Mouse (Mus musculus): ENCODE results near the gene Fyb. TPM values are rescaled to one million over a fixed set of nuclear protein-coding genes. Genes with fewer than 3 reads are reported as not detected.

The Fyb gene
- polyA plus RNA-seq, 1 experiment from 2014 or later = 3.2 TPM

DNA sequence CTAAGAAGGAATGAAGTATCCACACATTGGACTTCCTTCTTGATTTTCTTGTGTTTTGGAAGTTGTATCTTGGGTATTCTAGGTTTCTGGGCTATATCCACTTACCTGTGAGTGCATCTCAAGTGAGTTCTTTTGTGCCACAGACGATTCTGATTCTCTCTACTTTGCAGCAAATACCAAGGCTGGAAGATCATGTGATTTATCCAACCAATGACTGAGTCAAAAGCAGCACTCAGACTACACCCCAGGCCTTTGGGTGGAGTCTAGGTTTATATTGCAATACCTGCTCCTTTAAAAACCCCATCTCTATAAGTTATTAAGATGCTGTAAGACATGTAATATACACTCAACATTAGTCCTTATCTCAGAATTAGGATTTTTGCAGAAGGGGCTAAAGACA lies 77.7 kb downstream of the Fyb start:
- Histone ChIP-seq H3K9ac (ENCODE audit: low read depth, low read length) (no peak overlapping the region), H3K36me3 (ENCODE audit: control insufficient read depth, insufficient read depth, low read length) (no peaks in the 10 kb centered on the region), H3K4me2 (replicated peaks; ENCODE audit: low read depth, low read length) (no peak overlapping the region), H3K4me3 (ENCODE audit: low read length) (no peak overlapping the region), H3K9me3 (ENCODE audit: control insufficient read depth, low read length) (no peaks in the 10 kb centered on the region), H3K27ac (ENCODE audit: low read depth, low read length) (no peak overlapping the region), H3K4me1 (ENCODE audit: control insufficient read depth, insufficient read depth, low read length) (no peaks in the 10 kb centered on the region), H3K27me3 (ENCODE audit: control insufficient read depth, insufficient read depth, low read length) (no peaks in the 10 kb centered on the region)
- 71% methylated on average over 1 of the region's 1 CpGs for WGBS
- ATAC-seq (ENCODE audit: low FRiP score, low TSS enrichment) = no peak

DNA sequence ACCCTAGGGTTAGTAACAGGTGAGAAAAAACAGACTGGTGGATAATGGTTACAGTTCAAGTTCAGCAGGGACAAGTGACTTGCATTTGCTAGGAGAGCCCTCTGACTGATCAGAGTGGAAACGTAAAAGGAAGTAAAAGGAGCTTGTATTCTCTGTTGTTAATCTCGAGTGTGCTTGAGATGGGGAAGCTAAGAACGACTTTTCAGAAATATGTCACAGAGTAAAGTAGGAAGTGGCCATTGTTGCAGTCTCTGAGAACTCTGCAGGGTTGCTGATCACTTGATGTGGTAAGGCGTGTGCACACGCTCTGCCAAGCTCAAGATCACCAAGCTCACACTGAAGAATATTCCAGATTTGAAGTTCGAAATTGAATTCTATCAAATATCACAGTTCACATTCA lies 78.7 kb downstream of the Fyb start:
- Histone ChIP-seq H3K9me3 (ENCODE audit: control insufficient read depth, low read length) (no peaks in the 10 kb centered on the region), H3K27me3 (ENCODE audit: control insufficient read depth, insufficient read depth, low read length) (no peaks in the 10 kb centered on the region), H3K4me2 (replicated peaks; ENCODE audit: low read depth, low read length) (no peak overlapping the region), H3K4me1 (ENCODE audit: control insufficient read depth, insufficient read depth, low read length) (no peaks in the 10 kb centered on the region), H3K9ac (ENCODE audit: low read depth, low read length) (no peak overlapping the region), H3K4me3 (ENCODE audit: low read length) (no peak overlapping the region), H3K27ac (ENCODE audit: low read depth, low read length) (no peak overlapping the region), H3K36me3 (ENCODE audit: control insufficient read depth, insufficient read depth, low read length) (no peaks in the 10 kb centered on the region)
- ATAC-seq (ENCODE audit: low FRiP score, low TSS enrichment) = no peak
- 81% methylated on average over 6 of the region's 6 CpGs for WGBS

GRCm38 (mm10) chr15:6602003-6602402 lies 79.3 kb downstream of the Fyb start:
- H3K4me1 ChIP-seq (ENCODE audit: control insufficient read depth, insufficient read depth, low read length) = no peaks in the 10 kb centered on the region
- H3K36me3 ChIP-seq (ENCODE audit: control insufficient read depth, insufficient read depth, low read length) = no peaks in the 10 kb centered on the region
- no peaks in the 10 kb centered on the region for H3K9me3 ChIP-seq (ENCODE audit: control insufficient read depth, low read length)
- no peak overlapping the region for H3K4me3 ChIP-seq (ENCODE audit: low read length)
- H3K4me2 ChIP-seq (replicated peaks; ENCODE audit: low read depth, low read length) = no peak overlapping the region
- H3K27ac ChIP-seq (ENCODE audit: low read depth, low read length) = no peak overlapping the region
- ATAC-seq (ENCODE audit: low FRiP score, low TSS enrichment) = no peak
- H3K9ac ChIP-seq (ENCODE audit: low read depth, low read length) = no peak overlapping the region
- no peaks in the 10 kb centered on the region for H3K27me3 ChIP-seq (ENCODE audit: control insufficient read depth, insufficient read depth, low read length)
- 87% methylated on average over 4 of the region's 4 CpGs for WGBS

DNA sequence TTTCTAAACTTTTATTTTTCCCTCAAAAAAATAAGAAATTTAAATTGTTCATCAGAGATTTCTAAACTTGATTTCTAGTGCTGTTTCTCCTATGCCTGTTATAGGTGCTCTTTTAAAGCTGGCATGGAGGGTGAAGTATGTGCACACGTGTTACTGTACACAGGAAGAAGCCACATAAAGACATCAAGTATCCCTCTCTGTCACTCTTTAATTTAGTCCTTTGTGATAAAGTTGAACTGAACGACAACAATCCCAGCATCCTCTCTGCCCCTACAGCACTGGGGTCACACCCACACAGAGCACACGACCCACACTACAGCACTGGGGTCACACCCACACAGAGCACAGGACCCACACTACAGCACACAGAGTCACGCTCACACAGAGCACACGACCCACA lies 88.0 kb downstream of the Fyb start:
- Histone ChIP-seq H3K4me1 (ENCODE audit: control insufficient read depth, insufficient read depth, low read length) (no peaks in the 10 kb centered on the region), H3K27me3 (ENCODE audit: control insufficient read depth, insufficient read depth, low read length) (no peaks in the 10 kb centered on the region), H3K9ac (ENCODE audit: low read depth, low read length) (no peak overlapping the region), H3K4me3 (ENCODE audit: low read length) (no peak overlapping the region), H3K9me3 (ENCODE audit: control insufficient read depth, low read length) (no peaks in the 10 kb centered on the region), H3K36me3 (ENCODE audit: control insufficient read depth, insufficient read depth, low read length) (no peaks in the 10 kb centered on the region), H3K27ac (ENCODE audit: low read depth, low read length) (no peak overlapping the region), H3K4me2 (replicated peaks; ENCODE audit: low read depth, low read length) (no peak overlapping the region)
- no peak for ATAC-seq (ENCODE audit: low FRiP score, low TSS enrichment)
- WGBS = 62% methylated on average over 5 of the region's 5 CpGs

- Histone ChIP-seq H3K27me3 (ENCODE audit: control insufficient read depth, insufficient read depth, low read length) (no peaks in the 10 kb centered on the region), H3K4me1 (ENCODE audit: control insufficient read depth, insufficient read depth, low read length) (no peaks in the 10 kb centered on the region), H3K4me3 (ENCODE audit: low read length) (no peak overlapping the region), H3K27ac (ENCODE audit: low read depth, low read length) (no peak overlapping the region), H3K9ac (ENCODE audit: low read depth, low read length) (no peak overlapping the region), H3K9me3 (ENCODE audit: control insufficient read depth, low read length) (no peaks in the 10 kb centered on the region), H3K4me2 (replicated peaks; ENCODE audit: low read depth, low read length) (no peak overlapping the region), H3K36me3 (ENCODE audit: control insufficient read depth, insufficient read depth, low read length) (no peaks in the 10 kb centered on the region)
- 81% methylated on average over 3 of the region's 3 CpGs for WGBS
- ATAC-seq (ENCODE audit: low FRiP score, low TSS enrichment) = no peak
Measured at GRCm38 (mm10) chr15:6612835-6613234, 90.2 kb downstream of the Fyb start.

GRCm38 (mm10) chr15:6616382-6617149 lies 93.9 kb downstream of the Fyb start:
- 77% methylated on average over 5 of the region's 5 CpGs for WGBS
- Histone ChIP-seq H3K4me3 (ENCODE audit: low read length) (no peak overlapping the region), H3K27me3 (ENCODE audit: control insufficient read depth, insufficient read depth, low read length) (no peaks in the 10 kb centered on the region), H3K36me3 (ENCODE audit: control insufficient read depth, insufficient read depth, low read length) (no peaks in the 10 kb centered on the region), H3K4me1 (ENCODE audit: control insufficient read depth, insufficient read depth, low read length) (no peaks in the 10 kb centered on the region), H3K4me2 (replicated peaks; ENCODE audit: low read depth, low read length) (no peak overlapping the region), H3K9me3 (ENCODE audit: control insufficient read depth, low read length) (no peaks in the 10 kb centered on the region), H3K9ac (ENCODE audit: low read depth, low read length) (no peak overlapping the region), H3K27ac (ENCODE audit: low read depth, low read length) (no peak overlapping the region)
- ATAC-seq (ENCODE audit: low FRiP score, low TSS enrichment) = no peak

GRCm38 (mm10) chr15:6619558-6620316 lies 97.1 kb downstream of the Fyb start:
- 0 out of 2 replicates have a peak, but pooled peaks cover 3% of the 10 kb centered on the region for H3K4me1 ChIP-seq (ENCODE audit: control insufficient read depth, insufficient read depth, low read length)
- 46% methylated on average over 12 of the region's 12 CpGs for WGBS
- H3K27me3 ChIP-seq (ENCODE audit: control insufficient read depth, insufficient read depth, low read length) = no peaks in the 10 kb centered on the region
- no peak overlapping the region for H3K4me2 ChIP-seq (replicated peaks; ENCODE audit: low read depth, low read length)
- H3K27ac ChIP-seq (ENCODE audit: low read depth, low read length) = peak overlapping the region; percentile 7; the same call in 1 of the 2 replicates
- H3K9me3 ChIP-seq (ENCODE audit: control insufficient read depth, low read length) = no peaks in the 10 kb centered on the region
- no peak overlapping the region for H3K4me3 ChIP-seq (ENCODE audit: low read length)
- peak; percentile 88 for ATAC-seq (ENCODE audit: low FRiP score, low TSS enrichment)
- no peaks in the 10 kb centered on the region for H3K36me3 ChIP-seq (ENCODE audit: control insufficient read depth, insufficient read depth, low read length)
- no peak overlapping the region for H3K9ac ChIP-seq (ENCODE audit: low read depth, low read length)

DNA sequence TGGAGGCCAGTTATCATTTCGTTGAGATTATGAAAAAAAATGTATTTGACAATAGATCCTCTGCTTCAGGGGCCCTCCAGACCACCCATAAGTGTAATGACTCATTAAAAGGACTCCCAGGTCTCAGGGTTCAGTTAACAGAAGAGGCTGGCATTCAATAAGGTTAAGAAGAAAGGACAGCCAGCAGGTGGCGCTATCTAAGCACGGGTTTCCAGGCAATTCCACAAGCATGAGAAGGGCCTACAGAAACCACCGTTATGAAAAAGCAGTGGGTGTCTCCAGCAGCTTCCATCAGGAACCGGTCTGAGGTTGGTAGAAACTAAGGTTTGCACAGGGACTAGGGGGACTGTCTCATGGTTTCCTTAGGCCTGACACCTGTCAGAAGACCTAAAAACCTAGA lies 99.9 kb downstream of the Fyb start:
- Histone ChIP-seq H3K9me3 (ENCODE audit: control insufficient read depth, low read length) (no peaks in the 10 kb centered on the region), H3K27me3 (ENCODE audit: control insufficient read depth, insufficient read depth, low read length) (no peaks in the 10 kb centered on the region), H3K4me1 (ENCODE audit: control insufficient read depth, insufficient read depth, low read length) (0 out of 2 replicates have a peak, but pooled peaks cover 4% of the 10 kb centered on the region), H3K27ac (ENCODE audit: low read depth, low read length) (no peak overlapping the region), H3K4me2 (replicated peaks; ENCODE audit: low read depth, low read length) (no peak overlapping the region), H3K4me3 (ENCODE audit: low read length) (no peak overlapping the region), H3K9ac (ENCODE audit: low read depth, low read length) (no peak overlapping the region), H3K36me3 (ENCODE audit: control insufficient read depth, insufficient read depth, low read length) (no peaks in the 10 kb centered on the region)
- WGBS = 8% methylated on average over 5 of the region's 5 CpGs
- 0 out of 2 replicates have a peak, but pooled peaks have one; percentile 6 for ATAC-seq (ENCODE audit: low FRiP score, low TSS enrichment)
